Mouse (Mus musculus) limb, embryonic 15.5 days (tissue): ENCODE data around the gene Scn3a. TPM values are rescaled to one million over a fixed set of nuclear protein-coding genes. Genes with fewer than 3 reads are reported as not detected.
"Not testable (repeated sequence)": the region's sequence is repeated elsewhere in the genome, so short reads cannot be mapped to it uniquely, and the experiment has no call there.

Experiments used
- ATAC-seq: fragments of 200-750 bp; cut with Nextera tagmentation; 2 replicates; pipeline ENCODE4 v1.8.0; 2017; ENCODE audit warnings: low read depth, moderate TSS enrichment; ENCODE audit not compliant: insufficient number of reproducible peaks, low FRiP score, low TSS enrichment
- H3K27ac ChIP-seq: fragments of 300-500 bp; sonication (generic); 2 replicates; pipeline ENCODE4 v1.5.1; 2015; ENCODE audit warnings: moderate library complexity, mild to moderate bottlenecking, inconsistent platforms
- H3K27me3 ChIP-seq: fragments of 300-500 bp; sonication (generic); 2 replicates; pipeline ENCODE4 v1.6.1; 2015; ENCODE audit warnings: inconsistent platforms
- H3K36me3 ChIP-seq: fragments of 300-500 bp; sonication (generic); 2 replicates; pipeline ENCODE4 v1.6.1; 2015; ENCODE audit warnings: inconsistent platforms
- H3K4me1 ChIP-seq: fragments of 300-500 bp; sonication (generic); 2 replicates; pipeline ENCODE4 v1.6.1; 2015; ENCODE audit warnings: inconsistent platforms
- H3K4me2 ChIP-seq: fragments of 300-500 bp; sonication (generic); 2 replicates; pipeline ENCODE4 v1.6.1; 2015; ENCODE audit warnings: mild to moderate bottlenecking, inconsistent platforms
- H3K4me3 ChIP-seq: fragments of 300-500 bp; sonication (generic); 2 replicates; pipeline ENCODE4 v1.5.1; 2015; ENCODE audit warnings: mild to moderate bottlenecking, inconsistent platforms
- H3K9ac ChIP-seq: fragments of 300-500 bp; sonication (generic); 2 replicates; pipeline ENCODE4 v1.6.1; 2015; ENCODE audit warnings: inconsistent platforms
- H3K9me3 ChIP-seq: fragments of 300-500 bp; sonication (generic); 2 replicates; pipeline ENCODE4 v1.6.1; 2016; ENCODE audit warnings: inconsistent platforms
- WGBS: fragments of 180-500 bp; shearing (Covaris S2); methylation state at CpG from one replicate; pipeline ENCODE4 v1.1.7; 2015; 5-methylcytosine and 5-hydroxymethylcytosine counted together
- polyA plus RNA-seq: library from polyadenylated mRNA; unstranded; fragments of >200 nt; fragmentation: Nextera tagmentation; extraction: Ambion mirVana; gene quantifications from 2 replicates; pipeline ENCODE4 v1.2.1, GENCODE M21; 2015

Gene Scn3a
- polyA plus RNA-seq, 1 experiment from 2014 or later, result 1.6 TPM

DNA sequence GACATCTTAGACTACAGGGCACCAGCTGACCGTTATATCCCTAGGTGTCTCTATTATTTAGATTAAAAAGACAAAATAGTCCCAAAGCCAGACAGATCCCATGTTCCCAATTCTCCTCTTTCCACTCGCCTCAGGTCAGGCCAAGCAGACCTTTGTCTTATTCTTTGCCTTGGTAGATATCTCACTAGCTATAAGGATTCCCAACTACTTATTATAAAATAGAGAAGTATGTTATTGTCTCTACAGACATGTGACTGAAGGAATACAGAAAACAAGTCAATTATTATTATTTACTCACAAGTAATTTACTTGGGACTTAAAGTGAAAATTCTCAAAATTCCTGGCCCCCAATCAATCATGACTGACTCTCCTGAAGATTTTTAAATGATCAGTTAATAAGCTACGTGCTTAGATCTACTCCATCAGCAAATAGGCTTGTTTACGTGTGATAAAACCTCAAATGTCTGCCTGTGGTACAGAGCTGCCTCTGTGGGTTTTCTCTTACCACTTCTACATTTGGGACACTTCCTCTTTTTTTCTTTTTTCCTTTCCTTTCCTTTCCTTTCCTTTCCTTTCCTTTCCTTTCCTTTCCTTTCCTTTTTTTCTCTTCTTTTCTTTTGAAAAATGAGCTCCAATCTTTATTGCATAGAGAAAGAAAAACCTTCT is 86.3 kb downstream of the Scn3a start:
- Histone ChIP-seq H3K9me3 (no peaks in the 10 kb centered on the region), H3K9ac (no peak overlapping the region), H3K4me1 (no peaks in the 10 kb centered on the region), H3K4me3 (no peak overlapping the region), H3K4me2 (no peak overlapping the region), H3K27me3 (no peaks in the 10 kb centered on the region), H3K36me3 (no peaks in the 10 kb centered on the region), H3K27ac (no peak overlapping the region)
- no peak for ATAC-seq
- 80% methylated on average over 4 of the region's 4 CpGs for WGBS

DNA sequence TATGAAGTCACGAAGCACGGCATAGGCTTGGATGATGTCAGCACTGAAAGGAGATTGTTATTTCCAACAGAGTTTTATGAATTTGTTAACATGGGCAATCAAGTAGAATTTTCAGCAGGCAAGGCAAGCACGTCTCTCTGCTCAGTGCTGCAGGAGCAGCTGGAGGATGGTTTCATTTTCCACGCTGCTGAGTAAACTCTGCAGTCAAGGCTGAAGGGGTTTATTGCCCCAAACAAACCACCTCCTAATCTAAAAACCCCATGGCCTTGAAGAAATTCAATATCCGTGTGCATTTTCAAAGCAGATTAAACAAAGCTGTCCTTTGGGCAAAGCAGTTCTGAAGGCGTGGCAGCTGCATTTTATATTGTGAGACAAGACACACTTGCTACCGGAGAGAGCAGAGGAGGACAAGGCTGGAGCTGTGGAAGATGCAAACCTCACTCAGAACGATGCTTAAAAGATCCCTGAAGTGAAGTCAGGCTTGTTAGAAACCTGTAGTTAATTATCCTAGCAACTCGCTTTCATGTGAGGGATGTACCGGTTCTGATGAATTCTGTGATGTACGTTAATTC is 96.0 kb downstream of the Scn3a start:
- 0 out of 2 replicates have a peak, but pooled peaks cover 3% of the 10 kb centered on the region for H3K4me1 ChIP-seq
- no peak for ATAC-seq
- no peaks in the 10 kb centered on the region for H3K27me3 ChIP-seq
- H3K27ac ChIP-seq, result no peak overlapping the region
- H3K9me3 ChIP-seq, result no peaks in the 10 kb centered on the region
- no peaks in the 10 kb centered on the region for H3K36me3 ChIP-seq
- 36% methylated on average over 11 of the region's 11 CpGs for WGBS
- peak overlapping the region; percentile 26 for H3K4me3 ChIP-seq
- H3K4me2 ChIP-seq, result peak overlapping the region; percentile 26; the same call in 1 of the 2 replicates
- H3K9ac ChIP-seq, result no peak overlapping the region

DNA sequence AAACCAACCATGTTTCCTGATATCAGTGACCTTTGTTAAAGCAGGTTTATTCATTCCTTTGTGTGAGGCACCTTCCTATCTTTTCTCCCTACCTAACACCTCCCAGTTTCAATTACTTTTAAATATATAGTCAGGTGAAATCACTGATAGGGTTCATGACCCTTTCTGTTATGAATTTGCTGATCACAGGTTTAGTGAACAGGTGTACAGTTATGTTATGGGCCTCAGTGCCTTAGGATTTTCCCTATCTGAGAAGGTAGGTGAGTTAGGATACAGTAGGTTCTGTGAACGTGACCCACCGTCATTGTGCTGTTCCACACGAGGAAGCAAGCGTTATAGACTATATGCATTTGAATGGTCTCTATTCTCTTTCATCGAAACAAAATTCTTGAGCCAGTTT is 101.7 kb downstream of the Scn3a start:
- no peak overlapping the region for H3K9ac ChIP-seq
- H3K27ac ChIP-seq, result no peak overlapping the region
- H3K4me1 ChIP-seq, result no peaks in the 10 kb centered on the region
- no peak overlapping the region for H3K4me3 ChIP-seq
- no peaks in the 10 kb centered on the region for H3K36me3 ChIP-seq
- no peak for ATAC-seq
- H3K27me3 ChIP-seq, result no peaks in the 10 kb centered on the region
- no peak overlapping the region for H3K4me2 ChIP-seq
- H3K9me3 ChIP-seq, result no peaks in the 10 kb centered on the region
- WGBS, result 92% methylated on average over 5 of the region's 5 CpGs

DNA sequence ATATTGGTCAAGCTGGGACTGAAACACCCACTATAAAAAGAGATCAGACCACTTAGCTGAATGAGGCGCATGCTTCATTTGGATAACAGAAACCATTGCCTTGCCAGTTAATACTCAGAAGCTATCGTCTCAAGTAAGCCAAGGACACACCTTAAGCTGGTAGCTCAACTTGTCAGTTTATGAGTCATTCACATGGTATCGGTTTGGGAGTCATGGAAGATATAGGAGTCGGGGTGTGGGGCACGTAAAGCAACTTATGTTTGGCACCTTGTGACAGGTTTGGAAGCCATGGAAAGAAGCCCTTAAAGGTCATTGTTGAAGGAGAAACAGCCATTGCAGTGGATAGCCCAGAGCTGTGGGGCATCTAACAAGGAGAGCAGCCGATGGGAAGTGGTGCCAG is 113.7 kb downstream of the Scn3a start:
- H3K36me3 ChIP-seq, result no peaks in the 10 kb centered on the region
- no peaks in the 10 kb centered on the region for H3K4me1 ChIP-seq
- no peak overlapping the region for H3K4me3 ChIP-seq
- no peak overlapping the region for H3K4me2 ChIP-seq
- H3K27ac ChIP-seq, result no peak overlapping the region
- WGBS, result 92% methylated on average over 6 of the region's 6 CpGs
- H3K9ac ChIP-seq, result no peak overlapping the region
- no peaks in the 10 kb centered on the region for H3K9me3 ChIP-seq
- no peak for ATAC-seq
- no peaks in the 10 kb centered on the region for H3K27me3 ChIP-seq

DNA sequence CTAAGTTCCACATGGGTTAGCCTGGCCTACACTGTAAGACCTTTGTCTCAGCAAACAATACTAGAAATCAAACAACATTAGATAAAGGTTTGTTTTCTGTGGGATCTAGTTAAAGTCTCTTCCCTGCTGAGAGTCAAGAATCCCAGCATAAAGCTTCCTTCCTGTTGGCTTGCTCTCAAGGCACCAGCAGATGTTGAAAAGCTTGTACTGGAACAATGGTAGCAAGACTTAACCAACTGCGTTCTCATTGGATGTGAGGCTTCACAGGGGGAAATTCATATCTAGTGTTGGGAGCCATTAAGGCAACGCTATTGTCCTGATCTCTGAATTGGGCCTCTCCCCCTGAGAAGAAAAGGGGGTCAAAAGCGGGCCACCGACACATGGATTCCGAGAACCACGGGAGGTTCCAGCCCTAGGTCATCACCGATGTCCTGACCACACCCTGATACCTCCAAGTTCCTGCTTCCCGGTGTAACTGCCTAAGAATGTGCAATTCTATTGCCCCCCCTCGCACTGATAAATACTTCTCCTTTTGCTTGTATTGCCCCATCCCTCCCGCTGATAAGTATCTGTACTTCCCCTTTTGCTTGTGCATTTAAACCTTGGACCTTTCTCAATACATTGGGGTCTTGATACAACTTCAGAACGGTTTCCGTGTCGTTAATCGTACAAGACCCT is 115.9 kb downstream of the Scn3a start:
- H3K9ac ChIP-seq, H3K27ac ChIP-seq, ATAC-seq, H3K4me1 ChIP-seq, H3K4me2 ChIP-seq, H3K27me3 ChIP-seq, H3K36me3 ChIP-seq, H3K9me3 ChIP-seq, H3K4me3 ChIP-seq: not testable (repeated sequence)
- WGBS, result 91% methylated on average over 14 of the region's 14 CpGs

DNA sequence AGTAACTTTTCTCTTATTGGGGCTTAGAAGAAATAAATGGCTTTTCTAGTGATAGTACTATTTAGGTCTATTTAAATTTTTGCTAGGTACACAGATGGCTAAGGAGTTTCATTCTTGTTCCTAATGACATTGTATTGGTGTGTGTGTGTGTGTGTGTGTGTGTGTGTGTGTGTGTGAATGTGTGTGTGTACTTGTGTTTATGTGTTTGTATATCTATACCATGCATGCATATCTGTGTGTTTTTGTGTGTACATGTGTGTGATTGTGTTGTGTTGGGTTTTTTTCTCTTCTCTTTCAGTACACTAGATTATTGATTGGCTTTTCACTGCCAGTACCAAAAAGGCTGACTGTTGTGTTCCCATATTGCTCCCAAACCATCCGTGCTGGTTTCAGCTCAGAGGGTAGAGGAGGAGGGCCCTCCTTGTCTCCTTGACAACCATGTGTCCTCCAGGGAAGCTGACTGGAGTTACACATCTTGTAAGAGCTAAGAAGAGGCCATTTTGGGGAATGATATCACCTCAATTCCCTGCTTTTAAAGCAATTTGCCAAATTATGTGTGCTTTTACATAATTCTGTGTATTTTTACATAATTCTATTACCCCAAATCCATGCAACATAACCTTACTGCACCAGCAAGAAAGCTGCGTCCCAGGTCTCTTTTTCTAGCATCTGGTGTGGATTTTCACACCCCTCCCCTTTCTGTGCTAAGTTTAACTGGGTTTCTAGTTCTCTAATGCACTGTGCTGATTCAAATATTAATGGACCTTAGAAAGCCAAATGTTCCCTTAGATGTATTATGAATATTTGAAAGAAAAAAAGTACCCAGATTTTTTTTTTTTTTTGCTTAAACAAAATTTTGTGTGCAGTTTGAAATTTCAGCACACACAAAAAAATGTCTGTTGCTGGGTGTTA is 116.7 kb downstream of the Scn3a start:
- Histone ChIP-seq H3K4me3 (no peak overlapping the region), H3K9ac (no peak overlapping the region), H3K4me2 (no peak overlapping the region), H3K9me3 (no peaks in the 10 kb centered on the region), H3K36me3 (no peaks in the 10 kb centered on the region), H3K4me1 (no peaks in the 10 kb centered on the region), H3K27me3 (no peaks in the 10 kb centered on the region), H3K27ac (no peak overlapping the region)
- WGBS, result 21% methylated on average over 2 of the region's 2 CpGs
- ATAC-seq, result no peak

DNA sequence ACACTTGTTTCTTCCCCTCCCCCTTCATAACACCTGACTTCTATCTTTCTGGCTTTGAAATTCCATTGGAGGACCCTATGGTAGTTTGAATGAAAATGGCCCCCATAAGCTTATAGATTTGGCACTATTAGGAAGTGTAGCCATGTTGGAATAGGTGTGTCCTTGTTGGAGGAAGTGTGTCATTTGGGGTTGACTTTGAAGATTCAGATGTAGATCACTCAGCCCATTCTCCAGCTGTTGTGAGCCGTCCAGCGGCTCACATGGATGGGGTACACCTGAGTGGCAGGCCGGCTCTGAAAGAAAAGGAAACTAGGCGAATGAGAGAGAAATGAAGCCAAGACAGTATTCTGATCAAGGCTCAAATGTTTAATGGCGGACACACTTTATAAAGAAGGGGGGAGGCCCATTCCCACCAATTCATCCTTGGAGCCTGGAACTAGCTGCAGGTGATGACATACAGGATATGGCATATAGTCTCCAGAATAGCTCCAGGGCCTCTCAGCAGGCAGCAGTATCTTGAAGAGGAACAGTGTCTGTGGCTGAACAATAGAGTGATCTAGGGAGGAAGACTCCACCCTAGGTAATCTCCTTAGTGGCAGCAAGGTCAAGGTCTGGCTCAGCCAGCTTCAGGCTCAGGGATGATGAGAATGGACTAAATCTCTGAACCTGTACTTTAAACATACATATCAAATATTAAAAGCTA is 118.2 kb downstream of the Scn3a start:
- Histone ChIP-seq H3K4me2 (no peak overlapping the region), H3K4me1 (no peaks in the 10 kb centered on the region), H3K27ac (no peak overlapping the region), H3K9ac (no peak overlapping the region), H3K4me3 (no peak overlapping the region), H3K9me3 (no peaks in the 10 kb centered on the region), H3K36me3 (no peaks in the 10 kb centered on the region), H3K27me3 (no peaks in the 10 kb centered on the region)
- WGBS, result 84% methylated on average over 5 of the region's 5 CpGs
- ATAC-seq, result no peak

DNA sequence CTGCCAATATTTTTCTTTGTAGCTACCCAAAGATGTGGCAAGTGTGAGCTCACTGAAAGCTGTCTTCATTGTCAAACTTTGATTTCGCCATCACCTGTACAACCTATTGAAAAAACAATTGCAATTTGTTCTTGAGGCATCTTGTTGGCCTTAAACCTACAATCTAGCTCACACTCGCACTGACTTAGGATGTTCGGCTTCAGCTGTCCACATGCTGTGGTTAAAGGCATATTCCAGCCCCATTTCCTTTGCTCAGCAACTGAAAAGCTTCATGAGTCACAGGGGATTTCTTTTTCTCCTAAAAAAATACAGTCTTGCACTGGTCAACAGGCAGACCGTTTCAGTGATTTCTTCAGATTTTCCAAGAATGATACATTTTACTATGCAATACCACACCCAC is 124.3 kb downstream of the Scn3a start:
- Histone ChIP-seq H3K9me3 (no peaks in the 10 kb centered on the region), H3K27me3 (no peaks in the 10 kb centered on the region), H3K4me1 (no peaks in the 10 kb centered on the region), H3K4me3 (no peak overlapping the region), H3K27ac (no peak overlapping the region), H3K9ac (no peak overlapping the region), H3K4me2 (no peak overlapping the region), H3K36me3 (no peaks in the 10 kb centered on the region)
- no peak for ATAC-seq
- WGBS, result 78% methylated on average over 4 of the region's 4 CpGs

DNA sequence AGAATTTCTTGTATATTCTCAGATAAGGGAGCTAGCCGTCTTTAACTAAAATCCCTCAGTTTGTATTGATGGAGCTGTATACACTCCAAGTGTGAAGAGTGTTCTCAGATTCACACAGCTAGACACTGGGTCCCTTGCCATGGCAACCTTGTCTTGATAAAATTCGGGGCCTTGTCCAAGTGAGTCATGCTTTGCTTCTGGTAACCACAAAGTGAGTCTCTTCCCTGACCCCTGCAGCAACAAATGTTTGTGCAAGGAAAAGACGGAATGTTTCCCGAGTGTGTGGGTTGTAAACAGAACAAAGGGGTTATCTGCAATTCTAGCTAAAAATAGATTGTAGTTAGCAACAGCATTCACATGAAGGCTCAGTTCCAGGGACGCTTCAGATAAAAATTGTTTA is 125.9 kb downstream of the Scn3a start:
- H3K4me1 ChIP-seq, result no peaks in the 10 kb centered on the region
- ATAC-seq, result no peak
- 51% methylated on average over 5 of the region's 5 CpGs for WGBS

DNA sequence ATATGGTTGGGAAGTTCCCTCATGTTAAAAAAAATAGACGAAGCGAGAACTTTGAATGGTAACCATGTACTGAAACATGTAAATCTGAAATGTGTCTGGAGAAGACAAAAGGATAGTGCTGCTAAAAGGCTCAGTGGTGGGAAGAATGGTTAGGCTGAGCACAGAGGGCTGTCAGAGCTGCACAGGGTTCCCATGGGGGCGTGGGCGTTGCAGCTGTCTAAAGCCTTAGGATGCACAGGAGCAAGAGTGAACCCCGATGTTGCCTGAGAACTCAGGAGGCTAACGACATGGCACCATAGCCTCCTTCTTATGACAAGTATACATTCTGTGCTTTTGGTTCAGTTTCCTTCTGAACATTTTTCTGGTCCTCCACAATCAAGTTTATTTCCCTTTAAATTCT is 126.3 kb downstream of the Scn3a start:
- no peak overlapping the region for H3K4me2 ChIP-seq
- no peaks in the 10 kb centered on the region for H3K9me3 ChIP-seq
- no peaks in the 10 kb centered on the region for H3K4me1 ChIP-seq
- H3K36me3 ChIP-seq, result no peaks in the 10 kb centered on the region
- no peak for ATAC-seq
- H3K27me3 ChIP-seq, result no peaks in the 10 kb centered on the region
- WGBS, result 77% methylated on average over 6 of the region's 6 CpGs
- no peak overlapping the region for H3K27ac ChIP-seq
- H3K4me3 ChIP-seq, result no peak overlapping the region
- no peak overlapping the region for H3K9ac ChIP-seq

More for the DNA sequence above, 125.9 kb downstream of the Scn3a start:
- Histone ChIP-seq H3K36me3 (no peaks in the 10 kb centered on the region), H3K9me3 (no peaks in the 10 kb centered on the region), H3K27me3 (no peaks in the 10 kb centered on the region), H3K9ac (no peak overlapping the region), H3K4me3 (no peak overlapping the region), H3K27ac (no peak overlapping the region), H3K4me2 (no peak overlapping the region)

DNA sequence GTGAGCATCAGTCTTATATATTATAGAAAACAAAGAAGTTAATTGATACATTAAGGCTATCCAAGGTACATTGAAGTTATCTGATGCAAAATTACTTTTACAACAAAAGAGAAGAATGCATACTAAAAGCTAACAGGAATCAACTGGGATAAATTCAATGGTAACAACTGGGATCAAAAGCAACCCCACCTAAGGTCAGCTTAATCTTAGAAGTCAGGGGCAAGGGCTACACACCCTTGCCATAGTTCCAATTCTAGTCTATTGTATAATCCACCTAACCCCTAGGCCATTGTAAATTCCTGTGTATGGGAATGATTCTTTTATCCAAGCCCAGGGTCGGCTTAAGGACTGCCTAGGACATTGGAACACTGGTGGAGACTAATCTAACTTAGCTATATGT is 130.5 kb downstream of the Scn3a start:
- Histone ChIP-seq H3K4me2 (no peak overlapping the region), H3K4me3 (no peak overlapping the region), H3K9ac (no peak overlapping the region), H3K27me3 (no peaks in the 10 kb centered on the region), H3K36me3 (no peaks in the 10 kb centered on the region), H3K9me3 (no peaks in the 10 kb centered on the region), H3K27ac (no peak overlapping the region), H3K4me1 (no peaks in the 10 kb centered on the region)
- ATAC-seq, result no peak
- WGBS, result 50% methylated on average over 1 of the region's 1 CpGs
